Mouse (Mus musculus) lung, postnatal 25 days (tissue): ENCODE results near the gene Gm9117.
"Not testable (repeated sequence)": the region's sequence is repeated elsewhere in the genome, so short reads cannot be mapped to it uniquely, and the experiment has no call there.

ENCODE experiments used
- DNase-seq: peaks from one replicate; pipeline ENCODE4 v3.0.0; 2022; ENCODE audit warnings: low spot score

Gm9117 gene

DNA sequence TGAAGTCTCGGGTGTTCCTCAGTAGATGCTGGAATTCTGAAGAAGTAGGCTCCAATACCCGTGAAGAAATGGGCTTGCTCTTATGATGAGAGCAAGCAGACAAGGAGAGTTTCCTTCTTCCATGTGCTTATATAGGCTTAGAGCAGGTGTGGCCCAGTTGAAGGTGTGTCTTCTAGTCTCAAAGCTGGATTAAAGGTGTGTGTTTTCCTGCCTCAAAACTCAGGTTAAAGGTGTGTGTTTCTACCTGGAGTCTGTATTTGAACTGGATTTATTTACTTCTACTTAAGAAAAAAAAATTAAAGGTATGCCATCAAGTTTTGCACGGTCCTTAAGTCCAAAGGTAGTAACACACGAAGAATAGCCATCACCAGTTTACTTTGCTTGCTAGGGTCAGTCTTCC is at the start of gene Gm9117:
TSS of gene Gm9117 (minus strand) at position 101 of the 400 bp plus-strand sequence.
- not testable (repeated sequence) for DNase-seq

DNA sequence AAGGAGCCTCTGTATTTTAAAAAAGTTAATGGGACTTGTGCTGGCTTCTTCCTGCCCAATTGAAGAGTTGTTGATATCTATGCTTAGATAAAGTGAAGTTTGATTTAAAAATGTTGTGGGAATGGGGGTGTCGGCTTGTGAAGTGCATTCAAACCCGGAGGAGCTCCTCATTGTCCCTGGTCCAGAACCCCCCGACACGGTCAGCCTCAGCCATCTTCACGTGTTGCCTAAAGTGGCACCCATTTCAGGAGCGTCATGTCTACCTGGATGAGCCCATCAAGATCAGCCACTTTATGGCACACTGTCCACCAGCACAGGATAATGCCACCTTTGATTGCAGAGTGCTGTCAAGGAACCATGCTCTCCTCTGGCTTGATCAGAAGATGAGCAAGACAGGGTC is 25.6 kb upstream of the Gm9117 start:
- DNase-seq: not testable (repeated sequence)

DNA sequence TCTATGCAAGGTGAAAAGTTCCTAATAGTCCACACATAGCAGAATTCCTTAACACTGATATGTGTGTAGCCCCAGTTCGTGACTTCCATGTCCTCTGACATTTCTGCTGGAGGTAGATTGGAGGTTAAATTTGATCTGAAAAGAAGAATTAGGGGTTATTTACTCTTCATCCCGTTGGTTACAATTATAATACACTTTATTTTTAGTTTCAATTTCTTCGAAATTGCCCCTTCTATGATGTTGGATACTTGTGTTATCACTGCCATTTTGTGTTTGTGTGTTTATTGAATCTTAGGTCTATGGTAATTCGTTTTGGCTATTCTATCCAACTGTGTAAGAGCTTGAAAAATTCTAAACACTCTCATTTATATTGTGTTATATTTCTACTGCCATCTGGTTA is 17.9 kb upstream of the Gm9117 start, which contains the start of gene Tdpoz5:
TSS of gene Tdpoz5 (minus strand) at position 101 of the 400 bp plus-strand sequence.
- not testable (repeated sequence) for DNase-seq

DNA sequence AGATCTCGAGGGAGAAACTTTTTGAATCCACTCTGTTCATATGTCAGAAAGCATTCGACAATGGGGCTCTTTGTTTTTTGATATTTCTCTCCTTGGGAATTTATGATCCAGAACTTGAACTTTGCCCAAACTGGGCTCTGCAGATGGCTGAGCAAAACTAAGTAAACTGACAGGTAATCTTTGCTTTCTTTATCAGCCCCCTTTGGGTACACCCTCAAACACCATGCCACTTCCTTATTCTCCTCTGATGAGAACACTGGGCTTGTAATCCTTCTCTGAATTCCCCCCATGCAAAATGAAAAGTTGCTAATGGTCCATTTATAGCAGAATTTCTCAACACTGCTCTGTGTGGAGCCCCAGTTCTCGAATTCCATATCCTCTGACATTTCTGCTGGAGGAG is 5.0 kb downstream of the Gm9117 start:
- DNase-seq: not testable (repeated sequence)
